Mouse (Mus musculus): Measurements from ENCODE around the gene Olfr6.
"Not testable (repeated sequence)": the region's sequence is repeated elsewhere in the genome, so short reads cannot be mapped to it uniquely, and the experiment has no call there.

Gene Olfr6

DNA sequence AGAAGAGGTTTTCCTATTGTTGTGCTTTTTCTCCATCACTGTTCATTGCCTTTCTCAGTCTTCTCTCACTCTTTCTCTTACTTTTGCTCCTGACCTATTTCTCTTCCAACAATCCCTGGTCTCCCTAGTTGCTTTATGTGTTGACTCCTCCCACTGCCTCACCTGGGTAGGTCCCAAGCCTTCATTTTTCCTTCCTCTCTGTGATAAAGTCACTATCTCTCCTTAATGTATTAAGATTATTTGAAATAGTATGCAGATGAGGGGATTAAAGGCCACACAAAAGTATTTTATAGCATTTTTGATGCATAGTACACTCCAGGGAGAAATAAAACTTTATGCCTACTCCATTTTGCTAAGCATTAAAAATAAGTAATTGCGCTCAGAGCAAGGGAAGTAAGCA lies at the start of gene Olfr6:
Olfr6 (minus strand) TSS at position 101 of the 400 bp plus-strand sequence.
- DNase-seq = no peak

DNA sequence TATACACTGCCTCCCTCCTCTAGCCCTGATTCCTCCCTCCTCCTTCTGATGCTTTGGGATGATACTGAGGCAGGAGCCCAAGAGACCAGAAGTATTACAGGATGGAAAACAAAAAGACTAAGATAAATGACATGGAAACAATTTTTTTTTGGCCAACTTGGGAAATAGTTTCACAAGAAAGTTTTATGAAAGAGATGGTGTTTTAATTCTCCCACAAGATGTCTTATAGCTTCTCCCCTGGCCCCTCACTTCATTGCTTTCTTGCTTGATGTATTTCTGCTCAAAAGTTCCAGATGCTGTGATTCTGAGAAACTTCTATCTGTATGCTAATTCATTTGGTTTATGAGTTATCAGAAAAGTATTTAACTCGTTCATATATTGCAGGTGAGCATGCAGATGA lies 42.2 kb upstream of the Olfr6 start, which contains the start of gene Olfr2:
Olfr2 (minus strand) TSS at position 101 of the 400 bp plus-strand sequence.
- DNase-seq = no peak

DNA sequence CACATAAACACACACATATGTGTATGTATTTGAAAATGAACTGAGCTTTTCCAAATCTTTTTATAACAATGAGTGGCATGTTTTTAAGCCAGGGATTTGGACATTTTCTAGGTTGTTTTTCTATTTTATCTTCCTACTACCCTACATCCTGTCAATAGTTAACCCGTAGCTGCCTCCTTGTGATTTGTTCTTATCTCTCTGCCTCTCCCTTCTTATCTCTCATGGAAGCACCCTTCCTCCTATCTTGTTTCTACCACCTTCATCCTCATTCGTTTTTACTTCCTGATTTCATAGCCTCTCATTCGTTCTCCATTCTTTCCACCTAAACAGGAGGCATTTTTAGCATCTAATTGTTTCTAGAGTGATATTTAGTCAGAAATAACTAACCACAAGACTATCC lies 40.4 kb upstream of the Olfr6 start:
- no peak for DNase-seq

DNA sequence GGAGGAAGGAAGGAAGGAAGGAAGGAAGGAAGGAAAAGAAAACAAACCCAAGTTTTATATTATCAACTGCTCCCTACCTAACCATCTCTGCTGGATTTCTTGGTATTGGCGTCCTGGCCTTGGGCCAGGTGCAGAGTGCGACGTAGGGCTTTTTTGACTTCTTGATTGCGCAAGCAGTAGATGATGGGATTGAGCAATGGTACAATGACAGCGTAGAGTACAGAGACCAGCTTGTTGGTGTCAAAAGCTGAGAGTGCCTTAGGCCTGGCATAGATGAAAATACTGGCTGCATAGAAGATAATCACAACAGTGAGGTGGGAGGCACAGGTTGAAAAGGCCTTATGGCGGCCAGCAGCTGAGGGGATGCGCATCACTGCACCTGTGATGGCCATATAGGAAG lies 37.1 kb upstream of the Olfr6 start:
- no peak for DNase-seq

DNA sequence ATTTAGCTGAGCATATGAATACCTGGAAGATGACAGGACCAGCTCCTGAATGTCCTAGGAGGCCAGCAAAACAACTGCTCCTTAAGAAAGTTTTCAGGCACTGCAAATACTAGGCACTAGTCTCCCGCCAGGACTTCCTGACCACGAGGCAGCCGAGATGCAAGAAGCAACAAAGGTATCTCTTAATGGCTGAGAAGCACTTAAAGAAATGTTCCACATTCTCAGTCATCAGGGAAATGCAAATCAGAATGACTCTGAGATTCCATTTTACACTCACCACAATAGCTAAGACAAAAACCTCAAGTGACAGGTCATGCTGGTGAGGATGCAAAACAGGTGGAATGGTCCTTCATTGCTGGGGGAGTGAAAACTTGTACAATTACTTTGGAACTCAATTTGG lies 21.5 kb upstream of the Olfr6 start:
- no peak for DNase-seq

DNA sequence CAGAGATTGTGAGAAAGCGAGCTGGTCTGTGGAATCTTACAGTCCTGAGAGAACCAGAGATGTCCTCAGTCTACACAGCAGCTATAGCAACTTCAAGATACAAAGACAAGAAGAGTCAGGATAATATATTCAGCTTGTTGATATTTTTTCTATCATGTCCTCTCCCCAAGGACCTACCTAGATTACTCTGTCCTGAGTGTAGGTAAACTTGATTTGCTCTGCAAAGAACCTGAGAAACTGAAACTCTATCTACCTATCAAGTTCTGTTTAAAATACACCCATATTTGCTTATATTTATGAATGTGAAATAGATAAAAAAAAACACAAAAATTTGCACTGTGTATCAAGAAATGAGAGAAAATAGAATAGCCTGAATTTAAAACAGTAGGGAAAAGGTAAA lies 11.6 kb upstream of the Olfr6 start, which contains the start of gene Olfr711:
Olfr711 (minus strand) TSS at position 101 of the 400 bp plus-strand sequence.
- no peak for DNase-seq

DNA sequence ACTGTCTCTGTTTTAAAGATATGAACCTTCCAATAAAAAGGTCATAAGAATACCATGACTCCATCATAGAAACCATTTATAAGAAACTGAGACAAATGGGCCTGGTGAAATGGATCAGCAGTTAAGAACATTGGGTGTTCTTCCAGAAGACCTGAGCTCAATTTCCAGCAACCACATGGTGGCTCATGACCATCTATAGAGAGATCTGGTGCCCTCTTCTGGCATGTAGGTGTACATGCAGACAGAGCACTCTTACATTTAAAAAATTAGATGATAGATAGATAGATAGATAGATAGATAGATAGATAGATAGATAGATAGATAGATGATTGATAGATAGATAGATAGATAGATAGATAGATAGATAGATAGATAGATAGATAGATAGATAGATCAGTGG lies 3.8 kb upstream of the Olfr6 start:
- not testable (repeated sequence) for DNase-seq

DNA sequence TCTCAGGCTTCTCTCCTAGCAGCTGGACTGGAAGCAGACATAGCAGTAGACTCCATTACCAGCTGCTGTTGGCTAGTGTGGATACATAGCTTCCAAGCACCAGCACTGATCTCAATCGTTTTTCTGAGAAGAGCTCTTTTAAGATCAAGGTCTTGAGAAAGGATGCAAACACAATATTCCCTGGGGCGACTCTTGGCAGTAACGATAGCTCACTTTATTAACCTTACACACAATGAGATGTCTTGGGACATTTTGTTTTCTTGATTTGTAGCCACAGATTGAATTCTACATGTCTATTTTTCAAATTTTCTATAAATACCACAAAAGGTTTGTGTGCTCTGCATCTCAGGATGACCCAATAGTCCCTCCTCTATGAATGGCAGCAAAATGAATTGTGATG lies 15.5 kb downstream of the Olfr6 start, which contains the start of gene Olfr710:
Olfr710 (minus strand) TSS at position 101 of the 400 bp plus-strand sequence.
- DNase-seq = no peak

DNA sequence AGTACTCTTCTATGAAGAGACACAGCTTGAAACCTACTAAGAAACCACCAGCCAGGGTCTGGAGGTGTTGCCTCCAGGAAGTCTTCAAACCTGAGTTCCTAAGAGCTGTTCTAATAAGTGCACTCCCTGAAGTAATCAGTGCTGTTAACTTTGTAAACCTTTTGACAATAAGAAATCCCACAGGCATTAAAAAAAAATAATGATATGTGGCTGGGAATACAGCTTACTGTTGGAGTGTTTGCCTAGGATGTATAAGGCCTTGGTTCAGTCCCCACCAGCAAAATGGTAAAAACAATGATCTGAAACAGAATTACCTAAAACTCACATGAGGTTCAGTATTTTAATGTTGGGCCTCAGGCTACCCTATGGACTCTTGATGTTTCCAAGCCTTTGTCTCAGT lies 31.6 kb downstream of the Olfr6 start, which contains the start of gene Olfr709-ps1:
Olfr709-ps1 (minus strand) TSS at position 101 of the 400 bp plus-strand sequence.
- no peak for DNase-seq

DNA sequence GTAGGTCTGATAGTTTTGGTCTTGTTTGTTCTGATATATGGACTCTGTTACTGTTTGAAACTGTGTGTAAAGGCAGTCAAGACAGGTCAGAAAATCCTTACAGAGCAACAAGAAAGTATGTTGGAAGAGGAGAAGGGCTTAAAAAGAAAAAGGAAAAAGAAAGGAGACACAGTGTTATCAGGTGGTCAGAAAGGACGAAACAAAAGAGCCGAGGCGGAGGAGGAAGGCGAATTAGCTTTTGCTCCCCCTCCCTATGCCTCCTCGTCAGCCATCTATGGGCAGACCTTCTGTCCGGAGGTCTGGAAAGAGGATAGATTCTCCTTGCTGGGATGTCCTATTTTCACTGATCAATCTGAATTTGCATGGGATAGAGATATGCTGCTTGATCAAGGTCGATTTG lies 42.8 kb downstream of the Olfr6 start:
- not testable (repeated sequence) for DNase-seq

DNA sequence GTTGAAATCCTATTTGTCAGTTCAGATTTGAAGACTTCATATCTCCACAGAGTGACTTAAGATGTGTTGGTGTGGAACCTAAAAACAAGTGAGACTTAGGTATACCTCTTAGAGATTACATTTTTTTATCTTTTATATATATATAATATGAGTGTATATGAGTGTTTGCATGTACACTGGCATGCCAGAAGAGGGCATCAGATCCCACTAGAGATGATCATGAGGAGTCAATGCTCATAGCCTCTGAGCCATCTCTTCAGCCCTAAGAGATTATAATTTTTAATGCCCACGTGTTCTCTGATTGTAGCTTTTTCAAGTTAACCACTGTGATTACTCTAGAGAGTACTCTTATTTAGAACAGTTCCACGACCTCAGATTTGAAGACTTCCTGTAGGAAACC lies 56.1 kb downstream of the Olfr6 start, which contains the start of gene Olfr1532-ps1:
Olfr1532-ps1 (plus strand) TSS at position 326 of the 400 bp plus-strand sequence.
- DNase-seq = no peak
